Mouse (Mus musculus): ENCODE measurements at regions not wholly inside any gene's neighbourhood (a gene's known extent, or its start where the extent isn't known, plus 50 kb on each side); places are given as distances from the start of the nearest gene placed in this dataset.
"Not testable (repeated sequence)": the region's sequence is repeated elsewhere in the genome, so short reads cannot be mapped to it uniquely, and the experiment has no call there.

DNA sequence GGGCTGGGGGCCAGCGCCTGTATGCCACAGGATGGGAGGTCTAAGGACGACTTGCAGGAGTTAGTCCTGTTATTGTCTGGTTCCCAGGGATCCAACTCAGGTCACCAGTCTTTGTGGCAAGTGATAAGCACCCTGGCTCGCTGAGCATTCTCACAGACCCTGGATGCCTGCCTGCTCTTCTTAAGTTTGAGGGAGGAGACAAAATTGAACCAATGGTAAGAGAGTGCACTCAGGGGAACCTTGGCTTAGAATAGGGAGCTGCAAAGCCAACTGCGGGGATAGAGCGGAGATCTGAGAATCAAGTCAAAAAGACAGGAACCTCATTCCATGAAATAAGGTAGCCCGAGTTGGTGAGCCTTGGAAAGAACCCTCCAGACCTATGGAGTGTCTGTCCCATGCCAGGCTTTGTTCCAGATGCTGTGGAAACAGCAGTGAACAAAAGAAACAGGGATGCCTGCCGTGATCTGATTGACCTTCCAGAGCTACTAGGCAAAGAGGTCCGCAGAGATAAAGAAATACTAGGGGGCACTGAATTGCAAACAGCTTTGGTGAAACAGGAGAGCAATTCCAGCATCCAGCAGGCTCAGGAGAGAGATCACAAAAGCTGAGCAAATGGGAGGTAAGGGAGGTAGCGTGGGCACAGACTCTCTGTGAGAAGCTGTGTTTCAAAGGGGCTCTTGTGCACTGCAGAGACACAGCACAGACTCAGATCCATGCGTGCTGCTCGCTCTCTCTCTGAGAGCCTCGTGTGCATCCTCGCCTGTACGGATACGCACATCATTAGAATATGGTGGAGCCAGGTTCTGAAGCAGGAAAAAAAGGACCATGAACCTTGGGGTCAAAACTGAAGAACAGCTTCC is 82.9 kb upstream of the Cep85l start:
- no peaks in the 10 kb centered on the region for H3K9me3 ChIP-seq (ENCODE audit: control insufficient read depth, low read length)
- no peak overlapping the region for H3K4me3 ChIP-seq (replicated peaks)
- no peaks in the 10 kb centered on the region; the same call in 1 of the 2 replicates for H3K4me1 ChIP-seq (ENCODE audit: control insufficient read depth)
- H3K27me3 ChIP-seq (ENCODE audit: control insufficient read depth): no peaks in the 10 kb centered on the region
- no peak for TF ChIP-seq TAL1 (IDR thresholded peaks at IDR 0.05; ENCODE audit: low read length)
- TF ChIP-seq GATA1 (IDR thresholded peaks at IDR 0.05; ENCODE audit: low read length): no peak
- H3K36me3 ChIP-seq (ENCODE audit: control insufficient read depth): no peaks in the 10 kb centered on the region

DNA sequence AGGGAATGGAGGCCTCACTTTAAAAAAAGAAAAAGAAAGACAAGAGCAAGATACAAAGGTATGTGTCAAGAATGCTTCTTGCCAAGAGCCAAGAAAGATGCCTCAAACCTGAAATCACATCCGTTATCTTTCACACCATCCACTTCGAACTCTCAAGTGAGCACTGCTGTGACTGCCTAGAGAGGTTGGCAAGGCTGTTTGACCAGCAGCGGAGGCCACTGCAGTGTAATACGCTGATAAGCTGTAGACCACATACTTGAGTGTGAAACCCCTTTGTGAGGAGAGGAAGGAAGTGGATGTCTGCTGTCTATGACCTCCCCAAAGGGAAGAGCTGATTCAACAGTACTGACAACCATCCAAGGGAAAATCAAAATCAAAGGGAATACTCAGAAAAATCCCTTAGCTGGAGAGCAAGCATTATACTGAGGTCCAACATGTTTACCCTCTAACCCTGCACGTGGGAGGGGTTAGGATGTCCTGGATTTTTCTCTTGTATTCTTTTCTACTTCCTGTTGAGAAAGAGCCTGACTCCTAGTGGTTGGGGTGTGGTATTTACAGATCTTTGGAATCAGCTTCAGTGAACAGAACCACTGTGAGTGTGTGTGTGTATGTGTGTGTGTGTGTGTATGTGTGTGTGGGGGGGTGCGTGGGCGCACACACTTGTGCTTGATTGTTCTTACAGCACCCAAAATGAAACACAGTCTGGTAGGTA is 81.5 kb upstream of the Cep85l start:
- H3K4me1 ChIP-seq (ENCODE audit: control insufficient read depth): no peaks in the 10 kb centered on the region; the same call in 1 of the 2 replicates
- no peak overlapping the region for H3K4me3 ChIP-seq (replicated peaks)
- H3K27me3 ChIP-seq (ENCODE audit: control insufficient read depth): no peaks in the 10 kb centered on the region
- no peaks in the 10 kb centered on the region for H3K9me3 ChIP-seq (ENCODE audit: control insufficient read depth, low read length)
- TF ChIP-seq GATA1 (IDR thresholded peaks at IDR 0.05; ENCODE audit: low read length) (no peak), TAL1 (IDR thresholded peaks at IDR 0.05; ENCODE audit: low read length) (no peak)
- H3K36me3 ChIP-seq (ENCODE audit: control insufficient read depth): no peaks in the 10 kb centered on the region

DNA sequence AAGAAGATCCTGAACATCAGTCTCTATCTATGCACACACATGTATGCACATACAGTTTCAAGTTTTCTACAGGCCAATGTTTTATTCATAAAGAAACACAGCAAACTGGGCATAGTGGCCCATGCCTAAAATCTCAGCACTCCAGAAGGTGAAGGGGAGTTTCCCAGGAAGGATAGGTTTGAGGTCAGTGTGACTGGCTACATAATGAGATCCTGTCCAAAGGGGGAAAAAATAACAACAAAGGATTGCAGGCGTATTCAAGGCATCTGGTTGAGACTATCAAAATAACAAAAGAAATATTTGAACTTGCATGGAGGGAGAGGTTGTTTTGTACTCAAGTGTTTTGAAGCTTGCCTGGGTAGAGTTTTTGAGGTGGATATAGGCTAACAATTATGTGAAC is 80.0 kb upstream of the Cep85l start:
- H3K4me3 ChIP-seq (replicated peaks); H3K4me1 ChIP-seq (ENCODE audit: control insufficient read depth); H3K9me3 ChIP-seq (ENCODE audit: control insufficient read depth, low read length); H3K27me3 ChIP-seq (ENCODE audit: control insufficient read depth); H3K36me3 ChIP-seq (ENCODE audit: control insufficient read depth): not testable (repeated sequence)

DNA sequence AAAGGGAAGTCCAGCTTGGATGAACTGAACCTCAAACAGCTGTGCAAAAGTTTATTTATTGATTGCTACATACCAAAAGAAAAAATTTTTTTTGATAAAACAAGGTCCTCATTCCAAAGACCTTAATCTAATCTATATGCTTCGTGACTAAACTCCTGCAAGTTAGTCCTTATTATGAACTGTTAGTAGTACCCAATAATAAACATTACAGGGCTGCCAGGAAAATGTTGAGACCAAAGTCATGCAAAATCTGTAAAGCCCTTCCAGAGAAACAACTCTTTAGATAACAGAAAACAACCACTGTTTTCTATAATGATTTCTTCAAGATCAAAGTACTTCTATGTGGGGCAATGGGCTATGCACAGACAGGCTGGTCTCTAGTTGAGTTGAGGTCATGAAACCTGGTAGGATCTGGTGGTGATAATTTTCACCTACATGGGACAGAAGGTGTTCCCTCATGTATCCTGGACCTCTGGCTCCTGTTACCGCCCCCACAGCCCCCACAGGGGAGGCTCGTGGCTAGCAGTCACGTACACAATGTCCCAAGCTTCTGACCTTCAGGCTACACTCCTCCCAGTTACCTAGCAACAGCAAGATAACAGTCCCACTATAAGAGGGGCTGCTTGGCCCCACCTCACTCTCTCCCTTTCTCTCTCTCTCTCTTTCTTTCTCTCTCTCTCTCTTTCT is 76.4 kb upstream of the Cep85l start:
- Histone ChIP-seq H3K4me3 (replicated peaks) (no peak overlapping the region), H3K4me1 (ENCODE audit: control insufficient read depth) (no peaks in the 10 kb centered on the region; the same call in 1 of the 2 replicates), H3K36me3 (ENCODE audit: control insufficient read depth) (no peaks in the 10 kb centered on the region), H3K9me3 (ENCODE audit: control insufficient read depth, low read length) (no peaks in the 10 kb centered on the region), H3K27me3 (ENCODE audit: control insufficient read depth) (no peaks in the 10 kb centered on the region; the same call in 1 of the 2 replicates)
- no peak for TF ChIP-seq GATA1 (IDR thresholded peaks at IDR 0.05; ENCODE audit: low read length)
- no peak for TF ChIP-seq TAL1 (IDR thresholded peaks at IDR 0.05; ENCODE audit: low read length)

DNA sequence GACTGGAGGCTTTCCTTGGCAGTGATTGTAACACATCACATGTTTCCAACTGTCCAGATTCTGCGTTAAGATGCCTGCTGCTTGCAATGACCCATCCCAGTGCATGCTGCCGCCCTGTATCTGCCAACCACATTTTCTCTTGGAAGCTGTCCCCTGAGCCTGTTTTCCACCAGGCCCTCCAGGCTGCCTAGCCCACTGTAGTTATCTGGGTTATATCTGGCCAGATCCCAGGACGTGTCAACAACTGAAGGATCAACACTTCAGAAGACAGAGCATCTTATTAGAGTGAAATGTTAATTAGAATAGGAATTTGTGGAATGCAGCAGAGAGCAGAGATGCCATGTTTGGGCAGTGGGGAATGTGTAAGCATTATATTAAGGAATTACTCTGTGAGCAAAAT is 65.0 kb upstream of the Cep85l start:
- peaks cover 3% of the 10 kb centered on the region for H3K27me3 ChIP-seq (ENCODE audit: control insufficient read depth)
- H3K4me1 ChIP-seq (ENCODE audit: control insufficient read depth): no peaks in the 10 kb centered on the region
- no peaks in the 10 kb centered on the region for H3K36me3 ChIP-seq (ENCODE audit: control insufficient read depth)
- TF ChIP-seq GATA1 (IDR thresholded peaks at IDR 0.05; ENCODE audit: low read length) (no peak), TAL1 (IDR thresholded peaks at IDR 0.05; ENCODE audit: low read length) (no peak)
- H3K4me3 ChIP-seq (replicated peaks): no peak overlapping the region
- no peaks in the 10 kb centered on the region for H3K9me3 ChIP-seq (ENCODE audit: control insufficient read depth, low read length)

GRCm38 (mm10) chr10:53443443-53443842 is 63.7 kb upstream of the Cep85l start:
- Histone ChIP-seq H3K36me3 (ENCODE audit: control insufficient read depth) (no peaks in the 10 kb centered on the region), H3K27me3 (ENCODE audit: control insufficient read depth) (no peaks in the 10 kb centered on the region), H3K9me3 (ENCODE audit: control insufficient read depth, low read length) (no peaks in the 10 kb centered on the region), H3K4me1 (ENCODE audit: control insufficient read depth) (peaks cover 6% of the 10 kb centered on the region), H3K4me3 (replicated peaks) (no peak overlapping the region)
- no peak for TF ChIP-seq TAL1 (IDR thresholded peaks at IDR 0.05; ENCODE audit: low read length)
- TF ChIP-seq GATA1 (IDR thresholded peaks at IDR 0.05; ENCODE audit: low read length): no peak

GRCm38 (mm10) chr10:53442912-53443311 is 63.2 kb upstream of the Cep85l start:
- TF ChIP-seq GATA1 (IDR thresholded peaks at IDR 0.05; ENCODE audit: low read length) (no peak), TAL1 (IDR thresholded peaks at IDR 0.05; ENCODE audit: low read length) (no peak)
- Histone ChIP-seq H3K9me3 (ENCODE audit: control insufficient read depth, low read length) (no peaks in the 10 kb centered on the region), H3K4me3 (replicated peaks) (no peak overlapping the region), H3K27me3 (ENCODE audit: control insufficient read depth) (no peaks in the 10 kb centered on the region), H3K4me1 (ENCODE audit: control insufficient read depth) (peaks cover 10% of the 10 kb centered on the region), H3K36me3 (ENCODE audit: control insufficient read depth) (no peaks in the 10 kb centered on the region)

DNA sequence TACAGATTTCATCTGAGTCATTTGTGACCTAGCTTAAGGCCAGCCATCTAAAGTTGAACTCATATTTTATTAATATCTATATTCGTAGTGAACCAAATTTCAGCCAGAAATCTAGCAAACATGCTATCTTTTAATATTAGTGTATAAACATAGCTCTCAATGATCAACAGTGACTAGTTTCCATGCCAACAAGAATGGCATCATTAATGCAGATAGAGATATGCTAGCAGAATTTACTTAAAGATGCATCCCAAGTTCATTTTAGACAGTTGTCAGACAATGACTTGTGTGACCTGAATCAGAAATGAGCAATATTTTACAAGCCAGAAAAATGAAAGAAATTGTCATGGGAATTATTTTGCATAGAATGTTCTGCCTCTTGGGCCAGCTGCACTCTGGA is 60.5 kb upstream of the Cep85l start:
- H3K27me3 ChIP-seq (ENCODE audit: control insufficient read depth): no peaks in the 10 kb centered on the region

DNA sequence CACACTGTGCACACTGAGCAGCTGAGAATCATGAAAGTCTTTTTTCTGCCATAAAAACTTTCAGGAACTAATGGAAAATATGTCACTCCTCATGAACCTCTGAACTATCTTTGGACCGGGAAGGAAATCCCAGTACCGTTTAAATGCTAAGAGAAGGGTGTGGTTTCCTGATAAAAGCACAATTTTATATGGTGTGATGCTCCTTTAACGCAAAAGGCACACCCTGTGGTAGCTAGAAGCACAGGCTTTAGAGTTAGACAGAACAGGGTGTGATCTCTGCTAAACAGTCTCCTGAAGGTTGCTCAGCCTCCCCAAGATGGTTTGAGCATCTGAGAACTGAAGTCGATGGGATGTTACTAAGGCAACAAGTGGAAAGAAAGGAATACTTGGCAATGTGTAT is 58.6 kb upstream of the Cep85l start:
- peaks cover 44% of the 10 kb centered on the region for H3K4me1 ChIP-seq (ENCODE audit: control insufficient read depth)
- H3K4me3 ChIP-seq (replicated peaks): no peak overlapping the region
- H3K36me3 ChIP-seq (ENCODE audit: control insufficient read depth): no peaks in the 10 kb centered on the region
- H3K9me3 ChIP-seq (ENCODE audit: control insufficient read depth, low read length): no peaks in the 10 kb centered on the region
- H3K27me3 ChIP-seq (ENCODE audit: control insufficient read depth): no peaks in the 10 kb centered on the region
- TF ChIP-seq GATA1 (IDR thresholded peaks at IDR 0.05; ENCODE audit: low read length) (no peak), TAL1 (IDR thresholded peaks at IDR 0.05; ENCODE audit: low read length) (no peak)

More for the DNA sequence above, 60.5 kb upstream of the Cep85l start:
- Histone ChIP-seq H3K36me3 (ENCODE audit: control insufficient read depth) (no peaks in the 10 kb centered on the region), H3K4me1 (ENCODE audit: control insufficient read depth) (peaks cover 35% of the 10 kb centered on the region), H3K9me3 (ENCODE audit: control insufficient read depth, low read length) (no peaks in the 10 kb centered on the region), H3K4me3 (replicated peaks) (no peak overlapping the region)
- TF ChIP-seq TAL1 (IDR thresholded peaks at IDR 0.05; ENCODE audit: low read length) (no peak), GATA1 (IDR thresholded peaks at IDR 0.05; ENCODE audit: low read length) (no peak)

Measured in erythroblast, embryonic 14.5 days (primary cell).